Mouse (Mus musculus) skeletal muscle tissue, adult 2 months (tissue): Measurements from ENCODE around the gene Rnls.

Source experiments
- DNase-seq: peaks from one replicate; pipeline ENCODE4 v3.0.0-alpha.2; 2012; ENCODE audit warnings: low read depth, low spot score

Rnls gene

GRCm38 (mm10) chr19:33103851-33104250 is 288.2 kb downstream of the Rnls start:
- DNase-seq = no peak

DNA sequence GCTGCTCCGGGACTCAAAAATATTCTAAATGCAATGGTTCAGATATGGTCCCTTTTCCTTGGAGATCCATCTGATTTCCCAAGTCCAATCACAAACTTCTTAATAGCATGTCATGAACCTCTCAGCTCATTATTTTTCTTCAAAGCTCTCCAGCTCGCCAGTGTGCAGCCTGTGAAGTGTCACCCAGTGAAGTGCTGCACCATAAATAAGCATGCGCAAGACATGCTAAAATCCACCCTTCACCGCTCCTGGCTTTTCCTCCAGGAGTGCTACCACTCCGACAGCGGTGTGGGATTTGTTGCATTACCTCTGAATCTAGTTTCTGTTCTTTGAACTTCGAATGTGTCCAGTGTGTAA is 289.3 kb downstream of the Rnls start:
- DNase-seq = no peak

DNA sequence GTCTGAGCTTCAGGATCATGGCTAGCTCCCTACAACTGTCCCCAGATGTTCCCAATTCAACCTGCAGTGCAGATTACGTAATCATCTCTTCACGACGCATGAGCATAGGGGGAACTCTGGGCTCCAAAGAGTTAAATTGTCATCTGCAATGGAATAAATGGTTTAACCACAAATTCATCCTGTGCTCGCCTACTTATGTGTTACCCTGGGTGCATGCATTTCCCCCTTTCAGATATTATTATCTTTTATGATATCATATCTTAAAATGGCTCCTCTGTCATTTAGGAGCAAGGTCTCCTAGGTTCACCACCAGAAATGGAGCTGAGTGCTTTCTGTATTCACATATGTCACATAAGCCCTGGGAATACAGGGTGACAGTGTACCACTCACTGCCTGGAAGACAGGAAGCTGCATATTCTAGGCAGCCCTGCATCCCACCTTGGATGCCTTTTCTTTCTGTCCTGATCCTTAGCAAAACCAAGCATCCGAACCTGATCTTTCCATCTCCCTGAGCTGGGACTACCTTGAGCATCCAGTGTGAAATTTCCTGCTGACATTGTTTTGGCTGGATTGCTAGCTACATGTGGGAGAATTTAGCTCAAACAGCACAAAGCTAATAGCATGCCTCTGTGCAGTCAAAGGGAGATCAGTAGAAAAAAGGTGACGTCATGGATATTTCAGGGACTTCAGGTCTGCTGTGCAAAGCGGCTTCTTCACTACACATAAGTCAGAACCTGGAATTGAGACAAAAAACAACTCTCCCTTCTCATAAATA is 289.9 kb downstream of the Rnls start:
- no peak for DNase-seq

- DNase-seq = peak; percentile 31
Observed at GRCm38 (mm10) chr19:33101093-33102007, 290.7 kb downstream of the Rnls start.

DNA sequence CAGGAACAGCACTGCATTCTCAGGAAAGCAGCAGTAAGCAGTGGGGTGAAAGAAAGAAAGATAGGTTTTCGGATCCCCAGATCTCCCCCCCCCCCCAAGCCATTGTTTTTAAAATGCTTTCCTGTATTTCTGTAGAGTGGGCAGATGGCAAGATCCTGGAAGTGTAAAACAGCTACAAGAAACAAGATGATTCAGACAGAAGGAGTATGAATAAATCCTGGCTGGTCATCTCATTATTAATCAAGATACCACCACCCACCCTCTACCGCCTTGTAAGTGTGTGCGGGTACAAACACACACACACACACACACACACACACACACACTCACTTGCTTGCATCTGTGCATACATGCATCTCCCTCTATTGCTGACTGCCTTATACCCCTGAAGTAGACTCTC is 291.5 kb downstream of the Rnls start:
- DNase-seq = no peak

DNA sequence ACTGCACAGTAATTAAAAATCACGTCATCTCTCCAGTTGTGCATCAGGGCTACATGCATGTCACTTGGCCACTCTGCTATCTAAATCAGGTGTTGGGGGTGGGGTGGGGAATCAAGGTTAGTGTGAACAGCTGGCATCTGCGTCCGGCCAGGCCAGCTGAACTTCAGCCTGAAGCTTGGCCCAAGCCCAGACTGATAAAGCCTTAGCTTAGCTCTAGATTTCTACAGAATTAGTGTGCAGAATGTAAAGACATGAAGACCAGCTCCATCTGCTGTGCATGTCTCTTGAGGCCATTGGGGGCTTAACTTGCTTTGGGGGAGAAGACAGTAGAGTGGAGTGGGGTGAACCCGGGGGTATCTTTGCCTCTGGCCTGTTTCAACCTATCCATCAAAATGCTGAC is 292.1 kb downstream of the Rnls start:
- no peak for DNase-seq

- DNase-seq = no peak
Observed at GRCm38 (mm10) chr19:33099201-33099788, 292.8 kb downstream of the Rnls start.

GRCm38 (mm10) chr19:33097691-33098090 is 294.4 kb downstream of the Rnls start:
- DNase-seq = no peak

DNA sequence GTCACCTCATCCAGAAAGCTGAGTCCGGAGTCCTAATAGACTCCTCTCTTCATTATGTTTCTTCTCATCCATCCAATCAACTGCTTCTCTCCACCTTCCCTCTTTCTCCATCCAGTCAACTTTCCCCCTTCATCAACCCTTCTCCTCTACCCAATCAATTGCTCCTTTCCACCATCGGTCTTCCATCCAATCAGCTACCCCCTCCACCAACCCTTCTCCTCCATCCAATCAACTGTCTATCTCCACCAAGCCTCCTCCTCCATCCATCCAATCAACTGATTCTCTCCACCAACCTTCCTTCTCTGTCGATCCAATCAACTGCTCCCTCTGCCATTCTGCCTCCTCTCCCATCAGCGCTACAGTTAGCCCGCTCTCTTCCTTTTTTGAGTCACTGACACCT is 295.5 kb downstream of the Rnls start:
- DNase-seq = no peak

GRCm38 (mm10) chr19:33092575-33092974 is 299.5 kb downstream of the Rnls start:
- no peak for DNase-seq

DNA sequence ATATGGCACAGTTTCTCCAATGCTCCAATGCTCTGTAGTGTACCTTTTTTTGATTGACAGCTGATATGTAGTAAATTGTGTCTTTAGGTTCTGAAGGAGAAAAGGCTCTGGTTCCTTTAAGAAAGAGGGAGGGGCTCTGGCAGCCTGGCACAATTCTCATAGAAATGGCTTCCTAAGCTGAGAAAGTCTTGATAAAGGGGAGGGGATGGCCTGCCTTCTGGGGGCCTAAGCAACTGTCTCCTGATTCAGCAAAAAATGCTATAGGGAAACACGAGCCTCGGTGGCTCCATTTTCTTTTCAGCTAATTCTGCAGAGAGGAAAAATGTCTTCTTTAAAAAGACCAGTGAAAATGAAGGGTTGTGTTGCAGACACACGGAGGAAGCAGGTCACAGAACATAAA is 300.8 kb downstream of the Rnls start:
- DNase-seq = no peak

DNA sequence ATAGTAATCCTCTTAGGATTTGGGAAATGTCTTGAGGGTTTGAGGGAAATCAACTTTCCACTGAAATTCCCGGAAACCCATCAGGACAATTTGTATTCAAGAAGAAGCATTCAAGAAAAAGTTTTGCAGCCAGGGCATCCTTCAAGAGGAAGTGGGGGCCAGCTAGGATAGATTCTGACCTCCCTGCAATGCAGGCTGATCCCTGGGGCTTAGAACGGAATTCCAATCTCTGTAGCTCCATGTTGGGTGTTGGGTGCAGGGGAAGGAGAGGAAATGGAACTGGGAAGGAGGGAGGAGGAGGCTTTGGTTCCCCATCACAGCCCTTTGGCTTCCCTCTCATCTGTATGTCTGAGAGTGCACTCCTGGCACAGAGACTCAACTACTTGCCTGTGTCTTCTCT is 303.2 kb downstream of the Rnls start:
- peak; percentile 14 for DNase-seq

GRCm38 (mm10) chr19:33087961-33088360 is 304.1 kb downstream of the Rnls start:
- DNase-seq = no peak
